Mouse (Mus musculus): ENCODE results near the gene Papln. TPM values are rescaled to one million over a fixed set of nuclear protein-coding genes. Genes with fewer than 3 reads are reported as not detected.

Papln gene
- polyA plus RNA-seq, 1 experiment: 0.59 TPM

DNA sequence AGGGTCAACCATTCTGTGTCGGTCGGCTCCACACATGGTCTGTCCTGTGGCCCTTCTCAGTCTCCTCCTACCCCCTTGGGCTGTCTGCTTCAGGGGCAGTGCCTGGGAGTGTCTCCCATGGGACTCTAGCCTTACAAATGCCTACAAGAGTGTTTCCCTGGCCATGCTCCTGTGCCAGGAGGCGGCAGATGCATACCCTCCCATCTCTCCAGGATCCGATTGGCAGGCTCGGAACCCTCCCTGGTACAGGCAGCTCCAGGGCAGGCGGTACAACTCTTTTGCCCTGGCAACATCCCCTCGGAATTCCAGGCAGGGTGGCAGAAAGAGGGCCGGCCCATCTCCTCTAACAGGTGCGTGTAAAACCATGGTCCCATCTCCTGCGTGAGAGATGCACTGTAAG lies 19.2 kb downstream of the Papln start:
- Histone ChIP-seq H3K27ac (replicated peaks; ENCODE audit: low read depth, low read length) (no peak overlapping the region), H3K4me3 (ENCODE audit: insufficient read depth, low read depth, low read length) (no peak overlapping the region)

DNA sequence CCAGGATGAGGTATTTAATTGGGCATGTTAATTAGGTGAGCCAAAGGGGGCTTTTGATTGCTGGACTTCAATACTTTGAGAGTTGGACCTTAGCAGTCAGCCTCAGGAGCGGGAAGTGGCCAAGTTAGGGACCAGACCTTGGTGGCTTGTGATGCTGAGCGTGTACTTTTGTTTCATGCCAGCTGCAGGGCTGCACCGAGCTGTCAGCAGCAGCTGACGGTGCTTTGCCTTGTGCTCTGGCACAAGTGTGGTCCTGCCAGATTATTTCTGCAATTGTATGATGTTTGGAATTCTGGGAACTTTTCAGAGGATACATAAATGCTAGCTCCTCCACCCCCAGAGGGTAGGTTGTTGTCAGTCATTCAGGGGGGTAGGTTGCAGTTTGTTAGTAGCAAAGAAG lies 21.9 kb downstream of the Papln start:
- H3K4me3 ChIP-seq (ENCODE audit: insufficient read depth, low read depth, low read length): no peak overlapping the region
- H3K27ac ChIP-seq (replicated peaks; ENCODE audit: low read depth, low read length): no peak overlapping the region
- peaks cover 2% of the 10 kb centered on the region; the same call in 1 of the 2 replicates for H3K4me1 ChIP-seq (ENCODE audit: control insufficient read depth, insufficient read depth, insufficient read length, low read length)

More for the DNA sequence above, 19.2 kb downstream of the Papln start:
- no peaks in the 10 kb centered on the region; the same call in 1 of the 2 replicates for H3K4me1 ChIP-seq (ENCODE audit: control insufficient read depth, insufficient read depth, insufficient read length, low read length)

DNA sequence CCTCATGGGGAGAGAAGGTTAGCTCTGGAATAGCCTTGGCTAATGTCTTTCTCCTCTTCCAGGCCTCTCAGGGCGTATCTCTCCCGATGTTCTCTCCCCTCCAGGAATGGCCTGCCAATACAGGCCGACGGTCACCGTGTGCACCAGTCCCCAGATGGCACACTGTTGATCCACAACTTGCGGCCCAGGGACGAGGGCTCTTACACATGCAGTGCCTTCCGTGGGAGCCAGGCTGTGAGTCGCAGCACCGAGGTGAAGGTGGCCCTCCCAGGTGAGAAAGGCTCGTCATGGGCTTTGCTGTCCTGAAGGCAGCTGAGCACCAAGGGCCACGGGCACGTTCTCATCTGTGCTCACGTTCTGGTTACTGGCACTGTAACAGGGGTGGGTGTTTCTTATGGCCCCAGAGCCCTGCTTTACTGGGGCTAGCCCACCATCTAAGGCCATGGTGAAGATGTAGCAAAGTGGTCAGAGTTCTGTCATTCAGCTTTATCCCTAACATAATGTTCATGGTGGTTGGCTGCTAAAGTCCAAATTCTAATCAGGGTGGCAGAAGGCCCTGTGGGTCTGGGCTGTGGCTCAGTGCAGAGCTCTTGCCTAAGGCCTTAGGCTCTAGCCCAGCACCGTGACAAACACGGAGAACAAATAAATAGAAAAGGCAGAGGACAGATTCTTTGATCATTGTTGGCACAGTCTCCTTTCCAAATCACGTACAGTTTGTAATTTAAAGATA lies 25.8 kb downstream of the Papln start:
- Histone ChIP-seq H3K4me3 (ENCODE audit: insufficient read depth, low read depth, low read length) (no peak overlapping the region), H3K27ac (replicated peaks; ENCODE audit: low read depth, low read length) (no peak overlapping the region), H3K4me1 (ENCODE audit: control insufficient read depth, insufficient read depth, insufficient read length, low read length) (peaks cover 2% of the 10 kb centered on the region; the same call in 1 of the 2 replicates)

DNA sequence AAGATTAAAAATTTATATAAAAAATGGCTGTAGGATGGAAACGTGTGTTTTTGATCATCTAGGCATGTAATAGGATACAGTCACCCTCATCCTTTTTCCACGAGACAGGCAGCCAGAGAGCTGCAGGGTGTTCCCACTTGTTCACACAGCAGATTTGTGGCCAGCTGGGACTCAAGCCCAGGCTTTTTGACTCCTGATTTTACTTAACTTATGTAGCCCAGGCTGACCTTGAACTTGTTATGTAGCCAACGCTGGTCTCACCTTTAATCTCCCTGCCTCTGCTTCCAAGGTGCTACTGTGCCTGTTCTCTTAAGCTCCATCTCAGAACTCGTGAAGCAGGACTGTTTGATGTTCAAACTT lies 26.3 kb downstream of the Papln start:
- Histone ChIP-seq H3K4me3 (ENCODE audit: insufficient read depth, low read depth, low read length) (no peak overlapping the region), H3K4me1 (ENCODE audit: control insufficient read depth, insufficient read depth, insufficient read length, low read length) (peaks cover 2% of the 10 kb centered on the region; the same call in 1 of the 2 replicates), H3K27ac (replicated peaks; ENCODE audit: low read depth, low read length) (no peak overlapping the region)

DNA sequence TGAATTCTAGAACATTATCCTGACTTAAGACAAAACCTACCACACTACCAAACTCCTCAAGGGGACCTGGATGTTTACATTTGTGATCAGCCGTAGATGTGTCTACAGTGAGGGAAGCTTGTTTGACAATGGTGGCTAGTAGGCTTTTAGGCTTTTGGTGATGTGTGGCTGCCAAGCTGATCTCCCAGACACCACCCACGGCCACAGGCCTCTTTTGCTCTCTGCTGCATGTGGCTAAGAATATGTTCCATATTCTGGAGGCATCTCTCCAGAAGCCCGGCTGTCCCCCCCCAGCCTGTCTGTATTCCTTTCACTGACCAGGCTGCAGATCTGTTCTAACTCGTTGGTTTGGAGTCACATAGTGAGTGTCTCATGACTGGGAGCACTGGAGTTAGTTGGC lies 27.3 kb downstream of the Papln start:
- Histone ChIP-seq H3K4me3 (ENCODE audit: insufficient read depth, low read depth, low read length) (no peak overlapping the region), H3K4me1 (ENCODE audit: control insufficient read depth, insufficient read depth, insufficient read length, low read length) (peaks cover 2% of the 10 kb centered on the region; the same call in 1 of the 2 replicates), H3K27ac (replicated peaks; ENCODE audit: low read depth, low read length) (no peak overlapping the region)

DNA sequence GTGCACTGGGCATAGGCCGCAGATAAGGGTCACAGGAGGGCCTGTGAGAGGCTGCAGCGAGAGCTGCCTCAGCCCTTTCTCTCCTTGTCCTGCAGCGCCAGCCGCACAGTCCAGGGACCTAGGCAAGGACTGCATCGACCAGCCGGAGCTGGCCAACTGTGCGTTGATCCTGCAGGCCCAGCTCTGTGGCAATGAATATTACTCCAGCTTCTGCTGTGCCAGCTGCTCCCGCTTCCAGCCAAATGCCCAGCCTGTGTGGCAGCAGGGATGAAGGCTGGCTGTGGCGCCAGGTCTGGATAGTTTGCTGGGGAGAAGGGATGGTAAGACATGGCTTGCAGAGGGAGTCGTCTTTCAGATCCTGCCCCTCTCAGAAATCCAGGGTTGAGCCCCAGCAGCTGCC lies 28.3 kb downstream of the Papln start:
- no peak overlapping the region for H3K4me3 ChIP-seq (ENCODE audit: insufficient read depth, low read depth, low read length)
- H3K27ac ChIP-seq (replicated peaks; ENCODE audit: low read depth, low read length): no peak overlapping the region
- H3K4me1 ChIP-seq (ENCODE audit: control insufficient read depth, insufficient read depth, insufficient read length, low read length): peaks cover 2% of the 10 kb centered on the region; the same call in 1 of the 2 replicates

- H3K4me1 ChIP-seq (ENCODE audit: control insufficient read depth, insufficient read depth, insufficient read length, low read length): peaks cover 2% of the 10 kb centered on the region; the same call in 1 of the 2 replicates
- no peak overlapping the region for H3K4me3 ChIP-seq (ENCODE audit: insufficient read depth, low read depth, low read length)
- H3K27ac ChIP-seq (replicated peaks; ENCODE audit: low read depth, low read length): no peak overlapping the region
These were observed 29.4 kb downstream of the Papln start for GRCm38 (mm10) chr12:83792706-83793410.

- no peak overlapping the region for H3K4me3 ChIP-seq (ENCODE audit: insufficient read depth, low read depth, low read length)
- no peak overlapping the region for H3K27ac ChIP-seq (replicated peaks; ENCODE audit: low read depth, low read length)
- peaks cover 2% of the 10 kb centered on the region; the same call in 1 of the 2 replicates for H3K4me1 ChIP-seq (ENCODE audit: control insufficient read depth, insufficient read depth, insufficient read length, low read length)
These were observed 31.6 kb downstream of the Papln start for GRCm38 (mm10) chr12:83795051-83795450.

DNA sequence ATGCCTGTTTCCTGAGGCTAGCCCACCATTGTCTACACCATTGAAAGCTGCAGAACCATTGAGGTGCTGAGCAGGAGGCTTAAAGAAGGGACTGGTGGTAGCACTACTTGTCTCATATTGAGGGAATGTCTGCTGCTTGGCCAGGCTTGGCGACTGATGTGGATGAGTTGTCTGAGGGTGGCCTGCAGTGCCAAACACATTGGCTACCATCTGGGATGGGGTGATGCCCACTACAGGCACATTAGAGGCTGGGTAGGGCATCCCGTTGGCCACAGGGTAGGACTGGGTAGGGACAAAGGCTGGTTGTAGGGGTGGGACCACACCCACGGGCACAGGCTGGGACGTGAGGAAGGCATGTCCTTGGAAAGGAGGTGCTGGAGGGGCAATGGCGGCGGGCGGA lies 32.2 kb downstream of the Papln start:
- H3K4me3 ChIP-seq (ENCODE audit: insufficient read depth, low read depth, low read length): no peak overlapping the region
- no peak overlapping the region for H3K27ac ChIP-seq (replicated peaks; ENCODE audit: low read depth, low read length)
- no peaks in the 10 kb centered on the region for H3K4me1 ChIP-seq (ENCODE audit: control insufficient read depth, insufficient read depth, insufficient read length, low read length)

DNA sequence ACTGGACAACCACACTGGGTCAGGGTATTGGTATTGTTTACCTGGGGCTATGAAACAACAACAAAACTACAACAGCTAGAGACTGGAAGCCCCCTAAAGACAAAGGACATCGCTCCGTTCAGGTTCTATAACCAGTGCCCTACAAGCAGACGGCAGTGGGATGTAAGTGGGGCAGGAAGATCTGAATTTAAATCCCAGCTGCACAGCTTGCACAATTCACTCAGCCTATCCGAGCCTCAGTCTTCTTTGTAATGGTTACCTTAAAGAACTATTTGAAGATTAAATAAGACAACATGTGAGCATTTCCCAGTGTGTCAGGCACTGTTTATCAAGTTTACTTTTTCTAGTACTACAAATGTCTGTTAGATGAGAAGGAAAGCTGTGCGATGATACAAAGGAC lies 34.9 kb downstream of the Papln start:
- Histone ChIP-seq H3K4me1 (ENCODE audit: control insufficient read depth, insufficient read depth, insufficient read length, low read length) (no peaks in the 10 kb centered on the region), H3K27ac (replicated peaks; ENCODE audit: low read depth, low read length) (no peak overlapping the region), H3K4me3 (ENCODE audit: insufficient read depth, low read depth, low read length) (no peak overlapping the region)

DNA sequence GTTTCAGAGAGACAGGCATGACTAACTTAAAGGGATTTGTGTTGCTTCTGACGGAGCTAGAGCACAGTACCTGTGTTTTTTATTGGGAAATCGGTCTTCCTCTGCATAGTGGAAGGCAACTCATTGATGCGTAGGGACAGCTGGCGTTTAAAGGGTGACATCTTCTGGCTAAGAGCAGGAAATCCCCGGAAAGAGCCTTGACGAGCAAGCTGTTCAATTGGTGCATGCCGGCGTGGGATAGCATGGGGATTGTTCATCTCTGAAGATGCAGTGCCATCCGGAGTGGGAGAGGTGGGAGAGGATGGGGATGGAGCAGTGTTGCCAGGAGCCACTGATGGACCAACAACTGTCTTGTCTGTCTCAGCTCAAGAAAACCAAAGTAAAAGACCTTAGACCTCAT lies 37.5 kb downstream of the Papln start:
- Histone ChIP-seq H3K4me1 (ENCODE audit: control insufficient read depth, insufficient read depth, insufficient read length, low read length) (no peaks in the 10 kb centered on the region), H3K4me3 (ENCODE audit: insufficient read depth, low read depth, low read length) (no peak overlapping the region), H3K27ac (replicated peaks; ENCODE audit: low read depth, low read length) (no peak overlapping the region)

- Histone ChIP-seq H3K27ac (replicated peaks; ENCODE audit: low read depth, low read length) (no peak overlapping the region), H3K4me3 (ENCODE audit: insufficient read depth, low read depth, low read length) (no peak overlapping the region), H3K4me1 (ENCODE audit: control insufficient read depth, insufficient read depth, insufficient read length, low read length) (no peaks in the 10 kb centered on the region)
These were observed 40.2 kb downstream of the Papln start for GRCm38 (mm10) chr12:83803641-83804040.

- no peak overlapping the region for H3K4me3 ChIP-seq (ENCODE audit: insufficient read depth, low read depth, low read length)
- H3K27ac ChIP-seq (replicated peaks; ENCODE audit: low read depth, low read length): no peak overlapping the region
- no peaks in the 10 kb centered on the region for H3K4me1 ChIP-seq (ENCODE audit: control insufficient read depth, insufficient read depth, insufficient read length, low read length)
These were observed 48.5 kb downstream of the Papln start for GRCm38 (mm10) chr12:83811901-83812300.

GRCm38 (mm10) chr12:83816616-83817015 lies 53.2 kb downstream of the Papln start:
- Histone ChIP-seq H3K27ac (replicated peaks; ENCODE audit: low read depth, low read length) (no peak overlapping the region), H3K4me1 (ENCODE audit: control insufficient read depth, insufficient read depth, insufficient read length, low read length) (no peaks in the 10 kb centered on the region), H3K4me3 (ENCODE audit: insufficient read depth, low read depth, low read length) (no peak overlapping the region)

DNA sequence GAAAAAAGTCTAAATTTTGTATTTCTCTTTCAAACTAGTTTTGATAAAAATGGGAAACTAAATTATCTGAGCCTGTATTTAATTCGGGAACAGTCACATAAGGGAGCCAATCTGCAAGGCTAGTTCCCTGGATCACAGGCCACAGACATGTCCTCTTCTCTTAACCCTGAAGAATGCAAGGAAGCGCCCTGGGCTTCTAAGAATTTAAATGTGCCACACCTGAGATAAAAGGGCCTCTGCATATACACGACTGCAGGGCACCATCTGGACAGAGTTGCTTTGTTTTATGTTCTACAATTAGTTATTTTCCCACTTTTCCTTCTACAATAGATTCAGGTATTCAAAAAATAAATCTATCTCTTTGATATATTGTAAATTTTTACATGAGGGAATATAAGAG lies 67.0 kb downstream of the Papln start:
- Histone ChIP-seq H3K4me3 (ENCODE audit: insufficient read depth, low read depth, low read length) (no peak overlapping the region), H3K27ac (replicated peaks; ENCODE audit: low read depth, low read length) (no peak overlapping the region), H3K4me1 (ENCODE audit: control insufficient read depth, insufficient read depth, insufficient read length, low read length) (no peaks in the 10 kb centered on the region)

DNA sequence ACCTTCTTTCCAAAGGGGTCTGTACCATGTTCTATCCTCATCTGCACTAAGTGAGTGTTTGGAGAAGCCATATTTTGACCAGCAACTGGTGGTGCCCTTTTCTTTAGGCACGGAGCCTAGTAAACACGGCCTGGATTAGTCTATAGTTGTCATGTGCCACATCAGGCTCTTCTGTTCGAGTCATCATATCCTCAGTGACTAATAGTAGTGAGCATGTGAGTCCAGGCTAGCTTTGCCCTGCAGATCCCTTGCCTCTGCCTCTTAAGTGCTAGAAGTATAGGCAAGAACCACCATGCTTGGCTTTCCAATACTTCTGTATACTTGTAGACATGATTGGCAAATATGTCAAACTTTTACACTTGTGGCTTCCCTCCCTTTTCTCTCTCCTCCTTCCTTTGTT lies 70.5 kb downstream of the Papln start:
- no peak overlapping the region for H3K4me3 ChIP-seq (ENCODE audit: insufficient read depth, low read depth, low read length)
- no peak overlapping the region for H3K27ac ChIP-seq (replicated peaks; ENCODE audit: low read depth, low read length)
- no peaks in the 10 kb centered on the region for H3K4me1 ChIP-seq (ENCODE audit: control insufficient read depth, insufficient read depth, insufficient read length, low read length)
